Mouse (Mus musculus) erythroblast, embryonic 14.5 days (primary cell): ENCODE data around the gene Cryaa.

Source experiments
- GATA1 ChIP-seq: IDR thresholded peaks from 2 replicates; pipeline ENCODE4 v1.6.1; 2012; ENCODE audit warnings: low read length, inconsistent platforms, mixed read lengths
- TAL1 ChIP-seq: IDR thresholded peaks from 3 replicates; pipeline ENCODE4 v1.6.1; 2012; ENCODE audit warnings: low read length, inconsistent platforms, mixed read lengths

GRCm38 (mm10) chr17:31689606-31690005 is 12.0 kb downstream of the Cryaa start:
- no peak for TF ChIP-seq TAL1
- no peak for TF ChIP-seq GATA1
